Mouse (Mus musculus): Measurements from ENCODE around the gene Tspan3.

Gene Tspan3

GRCm38 (mm10) chr9:56154572-56154971 lies 10.7 kb downstream of the Tspan3 start:
- DNase-seq = no peak

- no peak for DNase-seq
Observed at GRCm38 (mm10) chr9:56152482-56153007, 12.7 kb downstream of the Tspan3 start.

GRCm38 (mm10) chr9:56151745-56152481 lies 13.4 kb downstream of the Tspan3 start:
- no peak for DNase-seq

- no peak for DNase-seq
Observed at GRCm38 (mm10) chr9:56146326-56146923, 18.9 kb downstream of the Tspan3 start.

- DNase-seq = no peak
Observed at GRCm38 (mm10) chr9:56144366-56145003, 20.8 kb downstream of the Tspan3 start.

- no peak for DNase-seq
Observed at GRCm38 (mm10) chr9:56141776-56142175, 23.5 kb downstream of the Tspan3 start.

- no peak for DNase-seq
Observed at GRCm38 (mm10) chr9:56135590-56136197, 29.6 kb downstream of the Tspan3 start.

- no peak for DNase-seq
Observed at GRCm38 (mm10) chr9:56134614-56135013, 30.7 kb downstream of the Tspan3 start.

GRCm38 (mm10) chr9:56133970-56134369 lies 31.3 kb downstream of the Tspan3 start:
- DNase-seq = no peak

- DNase-seq = no peak
Observed at GRCm38 (mm10) chr9:56131813-56132525, 33.3 kb downstream of the Tspan3 start.

GRCm38 (mm10) chr9:56130536-56130935 lies 34.7 kb downstream of the Tspan3 start:
- no peak for DNase-seq

- DNase-seq = no peak
Observed at GRCm38 (mm10) chr9:56129951-56130350, 35.3 kb downstream of the Tspan3 start.

GRCm38 (mm10) chr9:56128331-56128730 lies 36.9 kb downstream of the Tspan3 start:
- DNase-seq = no peak

GRCm38 (mm10) chr9:56126453-56127173 lies 38.7 kb downstream of the Tspan3 start:
- DNase-seq = no peak

GRCm38 (mm10) chr9:56124561-56124960 lies 40.7 kb downstream of the Tspan3 start:
- DNase-seq = no peak

GRCm38 (mm10) chr9:56123613-56124012 lies 41.7 kb downstream of the Tspan3 start:
- DNase-seq = no peak

GRCm38 (mm10) chr9:56122973-56123372 lies 42.3 kb downstream of the Tspan3 start:
- DNase-seq = no peak

GRCm38 (mm10) chr9:56121097-56121496 lies 44.2 kb downstream of the Tspan3 start:
- DNase-seq = peak; percentile 79

GRCm38 (mm10) chr9:56119651-56120050 lies 45.6 kb downstream of the Tspan3 start:
- DNase-seq = no peak

GRCm38 (mm10) chr9:56118582-56118981 lies 46.7 kb downstream of the Tspan3 start:
- peak; percentile 93 for DNase-seq

- no peak for DNase-seq
Observed at GRCm38 (mm10) chr9:56118091-56118490, 47.2 kb downstream of the Tspan3 start.

- no peak for DNase-seq
Observed at GRCm38 (mm10) chr9:56108174-56108573, 57.1 kb downstream of the Tspan3 start.

All from embryo, embryonic 11 days (tissue).